In the genomic region with DNA sequence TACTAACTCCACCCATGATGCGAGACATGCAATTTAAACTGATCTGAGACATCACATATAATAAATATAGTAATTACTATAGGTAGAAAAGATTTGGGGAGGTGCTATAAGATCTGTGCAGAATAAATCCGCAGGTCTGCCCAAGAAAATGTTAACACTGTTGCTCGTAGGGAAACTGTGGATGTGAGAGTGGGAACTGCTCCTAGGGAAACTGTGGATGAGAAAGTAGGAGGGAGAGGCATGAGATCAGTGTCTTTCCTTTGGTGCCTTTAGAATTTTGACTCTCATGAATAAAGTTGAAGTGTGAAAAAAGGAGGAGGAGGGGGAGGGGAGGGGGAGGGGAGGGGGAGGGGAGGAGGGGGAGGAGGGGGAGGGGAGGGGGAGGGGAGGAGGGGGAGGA, we compare ENCODE assay signal across 20 mouse cellular contexts.
"Had no signal": no experiment of that assay in that cellular context is flagged by ENCODE, and none has a peak within 500 bp of the region (broad histone marks: within the 10 kb centered on the region; RNA-seq: fewer than 3 reads in every experiment).

No protein-coding gene starts in this region.

- ATAC-seq: hindbrain, embryonic 16.5 days; hindbrain, postnatal 0 days; inflammation-experienced regulatory T-cells, adult 6 months; intestine, embryonic 15.5 days; intestine, embryonic 16.5 days; intestine, postnatal 0 days had no signal

- DNase-seq: heart, postnatal 10 days; heart, postnatal 14 days; heart, postnatal 36 days; heart, postnatal 4 days; kidney, adult 11 months; kidney, adult 18-20 months; kidney, adult 2 months; kidney, adult 8-10 months; kidney, adult 9 months; kidney, postnatal 10 days; kidney, postnatal 14 days; kidney, postnatal 25 days; kidney, postnatal 36 days; kidney, postnatal 4 days had no signal
